ENCODE assay signal across 28 mouse cellular contexts in genomic region chr1:134548231-134548630, GRCm38 (mm10). TPM values are rescaled to one million over a fixed set of nuclear protein-coding genes. Genes with fewer than 3 reads are reported as not detected.
DNase-seq lines count a peak whose midpoint lies in the region; ATAC-seq and TF ChIP-seq lines count a peak whose summit lies in the region.
"Had no signal": no experiment of that assay in that cellular context is flagged by ENCODE, and none has a peak within 500 bp of the region (broad histone marks: within the 10 kb centered on the region; RNA-seq: fewer than 3 reads in every experiment).

No protein-coding gene starts in this region.

- H3K27me3 ChIP-seq in heart, embryonic 10.5 days (ENCODE audit: insufficient read depth, poor library complexity, severe bottlenecking) = no peaks in the 10 kb centered on the region
- no peaks in the 10 kb centered on the region for H3K27me3 ChIP-seq in limb, embryonic 14.5 days (ENCODE audit: control insufficient read depth, insufficient read depth, low read length)
- no peaks in the 10 kb centered on the region for H3K27me3 ChIP-seq in limb, embryonic 10.5 days (ENCODE audit: low read depth, poor library complexity, severe bottlenecking)
- H3K27me3 ChIP-seq: forebrain, embryonic 13.5 days; heart, embryonic 13.5 days; limb, embryonic 13.5 days; midbrain, embryonic 13.5 days; neural tube, embryonic 12.5 days had no signal

- no peak for TF ChIP-seq POLR2A in limb, embryonic 14.5 days (IDR thresholded peaks at IDR 0.05; ENCODE audit: borderline replicate concordance, extremely low read depth, insufficient read depth, insufficient read length)
- no peak for TF ChIP-seq POLR2A in brain, embryonic 14.5 days (IDR thresholded peaks at IDR 0.05; ENCODE audit: borderline replicate concordance, extremely low read depth, insufficient read depth, insufficient read length, poor library complexity, severe bottlenecking)

- ATAC-seq in limb, embryonic 14.5 days (ENCODE audit: low FRiP score, low read depth) = no peak
- ATAC-seq: CD4-positive, CD25-positive, alpha-beta regulatory T cell, adult 4 months; forebrain, embryonic 13.5 days; hindbrain, postnatal 0 days; intestine, postnatal 0 days; lung, postnatal 0 days; midbrain, embryonic 13.5 days had no signal

- TF ChIP-seq CTCF in brain, embryonic 14.5 days (IDR thresholded peaks at IDR 0.05; ENCODE audit: borderline replicate concordance, extremely low read depth, insufficient read depth, insufficient read length) = no peak

- peak; percentile 28 for DNase-seq in adrenal gland, postnatal 10 days
- no peak for DNase-seq in adrenal gland, adult (ENCODE audit: inconsistent age in 2 of 2, low spot score in 1 of 2)
- DNase-seq in heart, adult 8-10 months (ENCODE audit: low spot score) = peak; percentile 17
- DNase-seq in heart, embryonic 10.5 days (ENCODE audit: low spot score) = no peak
- peak; percentile 30 for DNase-seq in limb, embryonic 14.5 days (ENCODE audit: low spot score)
- DNase-seq in limb, embryonic 10.5 days (ENCODE audit: low spot score) = no peak
- peak; percentile 41 for DNase-seq in brain, embryonic 14.5 days (ENCODE audit: low read depth)
- DNase-seq in ovary, postnatal 14 days (ENCODE audit: low spot score) = no peak
- DNase-seq: adrenal gland, adult 2 months; cerebellum, adult 11 months; cerebellum, postnatal 10 days; thymus, adult 18-20 months had no signal

- H3K27ac ChIP-seq in heart, embryonic 10.5 days = no peak overlapping the region
- H3K27ac ChIP-seq in limb, embryonic 14.5 days (replicated peaks; ENCODE audit: low read depth, low read length) = no peak overlapping the region
- H3K27ac ChIP-seq in limb, embryonic 10.5 days = no peak overlapping the region
- H3K27ac ChIP-seq: forebrain, embryonic 13.5 days; heart, embryonic 13.5 days; hindbrain, embryonic 10.5 days; hindbrain, postnatal 0 days; limb, embryonic 13.5 days; liver, embryonic 14.5 days; midbrain, embryonic 13.5 days; neural tube, embryonic 12.5 days had no signal

- H3K4me1 ChIP-seq in heart, embryonic 10.5 days = 0 out of 2 replicates have a peak, but pooled peaks cover 5% of the 10 kb centered on the region
- no peaks in the 10 kb centered on the region for H3K4me1 ChIP-seq in limb, embryonic 14.5 days (ENCODE audit: control insufficient read depth, insufficient read depth, low read length)
- H3K4me1 ChIP-seq in limb, embryonic 10.5 days = no peaks in the 10 kb centered on the region
- H3K4me1 ChIP-seq: forebrain, embryonic 13.5 days; heart, embryonic 13.5 days; limb, embryonic 13.5 days; midbrain, embryonic 13.5 days; neural tube, embryonic 12.5 days had no signal

- 75% methylated on average over 4 of the region's 4 CpGs for WGBS in heart, embryonic 10.5 days
- 55% methylated on average over 4 of the region's 4 CpGs for WGBS in limb, embryonic 14.5 days
- 74% methylated on average over 4 of the region's 4 CpGs for whole genome bisulfite sequencing in limb, embryonic 10.5 days

- H3K9ac ChIP-seq in limb, embryonic 14.5 days (ENCODE audit: low read depth, low read length, severe bottlenecking) = no peak overlapping the region
- H3K9ac ChIP-seq: forebrain, embryonic 13.5 days; heart, embryonic 13.5 days; limb, embryonic 13.5 days; liver, embryonic 14.5 days; midbrain, embryonic 13.5 days; neural tube, embryonic 12.5 days had no signal

- peaks cover 7% of the 10 kb centered on the region for H3K9me3 ChIP-seq in heart, embryonic 10.5 days
- no peaks in the 10 kb centered on the region for H3K9me3 ChIP-seq in limb, embryonic 14.5 days (ENCODE audit: control insufficient read depth, low read length)
- no peaks in the 10 kb centered on the region for H3K9me3 ChIP-seq in limb, embryonic 10.5 days (replicated peaks)

- H3K36me3 ChIP-seq in heart, embryonic 10.5 days = no peaks in the 10 kb centered on the region
- H3K36me3 ChIP-seq in limb, embryonic 14.5 days (ENCODE audit: control insufficient read depth, insufficient read depth, low read length) = no peaks in the 10 kb centered on the region
- no peaks in the 10 kb centered on the region for H3K36me3 ChIP-seq in limb, embryonic 10.5 days
- H3K36me3 ChIP-seq: G1E; heart, embryonic 13.5 days; hindbrain, embryonic 10.5 days; limb, embryonic 13.5 days; midbrain, embryonic 13.5 days; neural tube, embryonic 12.5 days had no signal

- no peak overlapping the region for H3K4me2 ChIP-seq in limb, embryonic 14.5 days (replicated peaks; ENCODE audit: low read depth, low read length, severe bottlenecking)
- H3K4me2 ChIP-seq: forebrain, embryonic 13.5 days; heart, embryonic 13.5 days; limb, embryonic 13.5 days; midbrain, embryonic 13.5 days; neural tube, embryonic 12.5 days had no signal

- no peak overlapping the region for H3K4me3 ChIP-seq in heart, embryonic 10.5 days
- H3K4me3 ChIP-seq in limb, embryonic 14.5 days (replicated peaks; ENCODE audit: low read length) = no peak overlapping the region
- no peak overlapping the region for H3K4me3 ChIP-seq in limb, embryonic 10.5 days
- H3K4me3 ChIP-seq: forebrain, embryonic 13.5 days; heart, embryonic 13.5 days; hindbrain, embryonic 10.5 days; limb, embryonic 13.5 days; midbrain, embryonic 13.5 days; neural tube, embryonic 12.5 days had no signal

RNA-seq across cellular contexts. Expression of gene Mgat4e, which starts 1.3 kb away (rescaled TPM):
- total RNA-seq in adrenal gland, postnatal 10 days (2021) = not detected
- not detected for total RNA-seq in heart, adult 8-10 months (2022)
- polyA plus RNA-seq in heart, embryonic 10.5 days (2016; fragmentation: Nextera tagmentation; extraction: Ambion mirVana) = not detected in 2 replicates
- polyA plus RNA-seq in limb, embryonic 14.5 days (2012; rRNA removed) = 0.10 and 0.15 TPM in 2 replicates
- polyA plus RNA-seq in limb, embryonic 14.5 days (2014; fragmentation: Nextera tagmentation; extraction: Ambion mirVana) = not detected in 2 replicates
- not detected in 2 replicates for polyA plus RNA-seq in limb, embryonic 10.5 days (2016; fragmentation: Nextera tagmentation; extraction: Ambion mirVana)
- polyA plus RNA-seq in brain, embryonic 14.5 days (2012; rRNA removed) = 0.15 TPM in 1 of 2 replicates, not detected in the other
- total RNA-seq: adrenal gland, adult 2 months; gastrocnemius, postnatal 36 days; hindbrain, postnatal 0 days; megakaryocyte, adult 5-6 weeks had no signal
- polyA plus RNA-seq: adrenal gland, adult 2 months; CD4-positive, CD25-positive, alpha-beta regulatory T cell, adult 4 months; forebrain, embryonic 13.5 days; frontal cortex, adult 2 months; G1E; heart, embryonic 13.5 days; hindbrain, embryonic 10.5 days; hindbrain, postnatal 0 days; intestine, postnatal 0 days; large intestine, adult 2 months; limb, embryonic 13.5 days; liver, embryonic 14.5 days; lung, postnatal 0 days; midbrain, embryonic 13.5 days; neural tube, embryonic 12.5 days had no signal

RNA-seq across cellular contexts. Expression of gene Kdm5b, which starts 11.7 kb away (rescaled TPM):
- 10 to 100 TPM; 34.9 to 45.3 TPM for total RNA-seq in adrenal gland, postnatal 10 days (2021)
- 10 to 100 TPM; 11.0 to 11.9 (median 11.4) TPM for total RNA-seq in heart, adult 8-10 months (2022)
- polyA plus RNA-seq in heart, embryonic 10.5 days (2016; fragmentation: Nextera tagmentation; extraction: Ambion mirVana) = 28.9 and 42.5 TPM in 2 replicates
- 38.1 TPM in 2 replicates for polyA plus RNA-seq in limb, embryonic 14.5 days (2012; rRNA removed)
- polyA plus RNA-seq in limb, embryonic 14.5 days (2014; fragmentation: Nextera tagmentation; extraction: Ambion mirVana) = 83.5 and 100 TPM in 2 replicates
- polyA plus RNA-seq in limb, embryonic 10.5 days (2016; fragmentation: Nextera tagmentation; extraction: Ambion mirVana) = 67.1 and 81.9 TPM in 2 replicates
- polyA plus RNA-seq in brain, embryonic 14.5 days (2012; rRNA removed) = 48.9 and 70.8 TPM in 2 replicates

RNA-seq across cellular contexts. Expression of gene Rabif, which starts 53.8 kb away (rescaled TPM):
- 10 to 100 TPM; 22.6 to 26.6 TPM for total RNA-seq in adrenal gland, postnatal 10 days (2021)
- 1 to 10 TPM; 7.8 to 9.3 (median 8.2) TPM for total RNA-seq in heart, adult 8-10 months (2022)
- 37.9 and 40.3 TPM in 2 replicates for polyA plus RNA-seq in heart, embryonic 10.5 days (2016; fragmentation: Nextera tagmentation; extraction: Ambion mirVana)
- 25.2 and 26.5 TPM in 2 replicates for polyA plus RNA-seq in limb, embryonic 14.5 days (2012; rRNA removed)
- 39.8 and 44.3 TPM in 2 replicates for polyA plus RNA-seq in limb, embryonic 14.5 days (2014; fragmentation: Nextera tagmentation; extraction: Ambion mirVana)
- polyA plus RNA-seq in limb, embryonic 10.5 days (2016; fragmentation: Nextera tagmentation; extraction: Ambion mirVana) = 36.6 and 38.2 TPM in 2 replicates
- polyA plus RNA-seq in brain, embryonic 14.5 days (2012; rRNA removed) = 36.9 and 39.5 TPM in 2 replicates

Comparison
In these comparisons a context has a peak if more than half of its experiments do, and no peak if none do; other contexts are left out.
1. DNase-seq: peak in adrenal gland, postnatal 10 days (single experiment), heart, adult 8-10 months (single experiment), limb, embryonic 14.5 days (single experiment) and brain, embryonic 14.5 days (single experiment); none in adrenal gland, adult (0 of 2), heart, embryonic 10.5 days (single experiment), limb, embryonic 10.5 days (single experiment) and ovary, postnatal 14 days (single experiment).